13 mouse cellular contexts compared by ENCODE assay signal in the genomic region with DNA sequence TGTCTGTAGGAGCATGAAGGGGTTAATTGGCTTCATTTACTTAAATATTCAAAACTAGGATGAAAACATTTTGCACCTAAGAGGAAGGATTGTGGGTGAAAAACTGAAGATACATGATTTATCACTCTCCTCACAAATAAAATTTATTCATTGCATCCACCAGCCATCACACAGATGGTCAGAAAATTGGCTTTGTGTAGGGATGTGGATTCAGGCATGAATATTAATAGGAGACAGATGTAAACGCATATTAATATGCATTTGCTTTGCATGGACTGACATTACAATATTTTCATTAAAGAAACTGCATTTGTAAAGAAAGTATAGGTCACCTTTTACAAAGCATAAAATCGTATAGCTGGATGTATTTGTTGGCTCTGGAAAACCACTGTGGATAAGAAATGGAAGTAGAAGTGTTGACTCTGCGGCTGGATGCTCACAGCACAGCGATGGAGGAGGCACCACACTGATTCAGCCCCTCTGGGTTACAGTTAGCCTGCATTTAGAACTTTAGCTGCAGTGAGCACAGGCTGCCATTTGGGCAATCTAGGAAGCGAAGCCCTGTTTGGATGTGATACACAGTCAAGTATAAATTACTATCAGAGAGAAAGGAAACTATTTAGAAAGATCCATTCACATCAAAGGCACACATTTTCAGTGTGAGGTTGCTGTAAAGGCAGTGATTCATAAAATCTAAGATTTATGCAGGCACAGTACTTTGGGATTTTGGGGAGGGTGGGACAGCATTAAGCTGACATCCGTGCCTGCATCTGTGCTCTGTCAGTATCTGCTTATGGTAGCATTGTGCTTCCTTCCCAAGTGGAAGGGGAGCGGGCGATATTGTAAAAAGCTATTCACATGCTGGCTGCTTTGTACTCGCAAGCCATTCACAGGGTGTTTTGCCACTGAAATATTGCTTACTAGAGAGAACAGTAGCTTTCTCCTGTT.
A peak's percentile ranks its signal among the peaks of the same experiment; 100 is the strongest.
DNase-seq lines count a peak whose midpoint lies in the region; ATAC-seq lines count a peak whose summit lies in the region.
"Had no signal": no experiment of that assay in that cellular context is flagged by ENCODE, and none has a peak within 500 bp of the region (broad histone marks: within the 10 kb centered on the region; RNA-seq: fewer than 3 reads in every experiment).

No protein-coding gene starts in this region.

- peak overlapping the region; percentile 84 for H3K27ac ChIP-seq in forebrain, embryonic 13.5 days
- H3K27ac ChIP-seq in hindbrain, embryonic 15.5 days (replicated peaks), result peak overlapping the region; percentile 39
- H3K27ac ChIP-seq in midbrain, embryonic 16.5 days (ENCODE audit: low read length), result peak overlapping the region; percentile 75
- H3K27ac ChIP-seq: liver, embryonic 13.5 days; stomach, postnatal 0 days had no signal

- H3K36me3 ChIP-seq in forebrain, embryonic 13.5 days (ENCODE audit: poor library complexity, severe bottlenecking), result no peaks in the 10 kb centered on the region
- no peaks in the 10 kb centered on the region for H3K36me3 ChIP-seq in hindbrain, embryonic 15.5 days
- H3K36me3 ChIP-seq in midbrain, embryonic 16.5 days (ENCODE audit: control insufficient read depth, insufficient read depth, low read length), result no peaks in the 10 kb centered on the region
- H3K36me3 ChIP-seq: liver, embryonic 13.5 days had no signal

- WGBS in forebrain, embryonic 13.5 days, result 45% methylated on average over 9 of the region's 9 CpGs
- 37% methylated on average over 9 of the region's 9 CpGs for WGBS in hindbrain, embryonic 15.5 days
- 33% methylated on average over 9 of the region's 9 CpGs for WGBS in midbrain, embryonic 16.5 days

- peak overlapping the region; percentile 5; the same call in 1 of the 2 replicates for H3K4me2 ChIP-seq in forebrain, embryonic 13.5 days
- H3K4me2 ChIP-seq in hindbrain, embryonic 15.5 days, result peak overlapping the region; percentile 28
- peak overlapping the region; percentile 39 for H3K4me2 ChIP-seq in midbrain, embryonic 16.5 days (ENCODE audit: low read length)
- H3K4me2 ChIP-seq: liver, embryonic 13.5 days had no signal

- H3K9ac ChIP-seq in forebrain, embryonic 13.5 days, result peak overlapping the region; percentile 16; the same call in 1 of the 2 replicates
- no peak overlapping the region for H3K9ac ChIP-seq in hindbrain, embryonic 15.5 days
- peak overlapping the region; percentile 38; the same call in 1 of the 2 replicates for H3K9ac ChIP-seq in midbrain, embryonic 16.5 days (ENCODE audit: low read depth, low read length)
- H3K9ac ChIP-seq: liver, embryonic 13.5 days had no signal

- no peak overlapping the region for H3K4me3 ChIP-seq in forebrain, embryonic 13.5 days
- no peak overlapping the region for H3K4me3 ChIP-seq in hindbrain, embryonic 15.5 days
- H3K4me3 ChIP-seq in midbrain, embryonic 16.5 days (ENCODE audit: low read depth, low read length), result no peak overlapping the region
- H3K4me3 ChIP-seq: liver, embryonic 13.5 days had no signal

- ATAC-seq in forebrain, embryonic 13.5 days, result peak; percentile 86
- peak; percentile 84 for ATAC-seq in hindbrain, embryonic 15.5 days (ENCODE audit: low FRiP score, low read depth)
- peak; percentile 78 for ATAC-seq in midbrain, embryonic 16.5 days
- ATAC-seq: CD4-positive, CD25-positive, alpha-beta regulatory T cell, adult 4 months had no signal

- H3K27me3 ChIP-seq in forebrain, embryonic 13.5 days, result no peaks in the 10 kb centered on the region
- H3K27me3 ChIP-seq in hindbrain, embryonic 15.5 days, result no peaks in the 10 kb centered on the region
- H3K27me3 ChIP-seq in midbrain, embryonic 16.5 days (ENCODE audit: control insufficient read depth, insufficient read depth, low read depth, low read length), result no peaks in the 10 kb centered on the region
- H3K27me3 ChIP-seq: liver, embryonic 13.5 days had no signal

- H3K4me1 ChIP-seq in forebrain, embryonic 13.5 days, result peaks cover 20% of the 10 kb centered on the region
- peaks cover 13% of the 10 kb centered on the region for H3K4me1 ChIP-seq in hindbrain, embryonic 15.5 days (replicated peaks)
- H3K4me1 ChIP-seq in midbrain, embryonic 16.5 days (ENCODE audit: control insufficient read depth, insufficient read depth, low read length), result peaks cover 15% of the 10 kb centered on the region
- H3K4me1 ChIP-seq: liver, embryonic 13.5 days had no signal

- no peaks in the 10 kb centered on the region for H3K9me3 ChIP-seq in forebrain, embryonic 13.5 days (replicated peaks)
- no peaks in the 10 kb centered on the region for H3K9me3 ChIP-seq in hindbrain, embryonic 15.5 days
- H3K9me3 ChIP-seq in midbrain, embryonic 16.5 days (replicated peaks; ENCODE audit: control insufficient read depth, low read length, poor library complexity, severe bottlenecking), result no peaks in the 10 kb centered on the region
- H3K9me3 ChIP-seq: liver, embryonic 13.5 days had no signal

- DNase-seq in layer of hippocampus, adult 9-11 months, result peak; percentile 5
- no peak for DNase-seq in layer of hippocampus, postnatal 25 days (ENCODE audit: extremely low spot score in 1 of 2, low spot score in 1 of 2)
- no peak for DNase-seq in urinary bladder, adult 2 months (ENCODE audit: low spot score)
- DNase-seq in kidney, adult 11 months, result no peak
- no peak for DNase-seq in cerebellum, adult 11 months
- DNase-seq: heart, adult 18-20 months; liver, embryonic 13.5 days; right cerebral cortex, postnatal 4 days had no signal
